Mouse (Mus musculus): ENCODE measurements around the gene Cd300ld5.
"Not testable (repeated sequence)": the region's sequence is repeated elsewhere in the genome, so short reads cannot be mapped to it uniquely, and the experiment has no call there.

The Cd300ld5 gene

GRCm38 (mm10) chr11:115059797-115060196 is 22.2 kb upstream of the Cd300ld5 start:
- CTCF ChIA-PET, result interaction anchor here in 1 of 4 experiments (1.0 kb wide), 1 partner anchor 11 kb away, joined by 5 read pairs; no protein-coding TSS in a partner anchor
- POLR2A ChIA-PET, result interaction anchor here in 1 of 4 experiments (1.6 kb wide), 1 partner anchor 92 kb away, joined by 3 read pairs; no protein-coding TSS in a partner anchor

- ChIA-PET CTCF (interaction anchor here in 1 of 4 experiments (0.6 kb wide), 1 partner anchor 100 kb away, joined by 3 read pairs; no protein-coding TSS in a partner anchor), POLR2A (interaction anchor here in 1 of 4 experiments (0.7 to 1.6 kb wide), 2 partner anchors 93 to 591 kb away, joined by 3 to 5 read pairs; no protein-coding TSS in a partner anchor)
Observed at GRCm38 (mm10) chr11:115058701-115059100, 21.1 kb upstream of the Cd300ld5 start.

- ChIA-PET CTCF (no interaction called here), POLR2A (no interaction called here)
Observed at GRCm38 (mm10) chr11:115054537-115054936, 17.0 kb upstream of the Cd300ld5 start.

GRCm38 (mm10) chr11:115052991-115053390 is 15.4 kb upstream of the Cd300ld5 start:
- POLR2A ChIA-PET, result interaction anchor here in 3 of 4 experiments (0.6 to 2.7 kb wide), 4 partner anchors 9 to 308 kb away, joined by 4 to 12 read pairs (median 8); partner anchors contain the start of genes Cd300e (in 1 of the 3) and Cd300ld (in 1 of the 3)
- CTCF ChIA-PET, result interaction anchor here in 1 of 4 experiments (1.7 kb wide), 1 partner anchor 18 kb away, joined by 4 read pairs; no protein-coding TSS in a partner anchor

- POLR2A ChIA-PET, result interaction anchor here in 2 of 4 experiments (0.6 to 2.7 kb wide), 7 partner anchors 9 to 425 kb away, joined by 3 to 12 read pairs (median 4); partner anchors contain the start of gene Cd300e (in 1 of the 2)
- CTCF ChIA-PET, result interaction anchor here in 3 of 4 experiments (0.6 to 1.7 kb wide), 15 partner anchors 13 to 748 kb away, joined by 3 to 6 read pairs (median 3); partner anchors contain the start of gene Rab37 (in 1 of the 3)
Observed at GRCm38 (mm10) chr11:115052206-115052605, 14.6 kb upstream of the Cd300ld5 start.

GRCm38 (mm10) chr11:115049282-115049895 is 11.8 kb upstream of the Cd300ld5 start:
- ChIA-PET POLR2A (interaction anchor here in 3 of 4 experiments (0.6 to 0.9 kb wide), 4 partner anchors 9 to 272 kb away, joined by 3 to 4 read pairs (median 4); no protein-coding TSS in a partner anchor), CTCF (interaction anchor here (0.6 to 1.0 kb wide), 24 partner anchors 11 to 1076 kb away, joined by 3 to 7 read pairs (median 4); partner anchors contain the start of gene Cd300e (in 1 of the 4))

- POLR2A ChIA-PET, result no interaction called here
- CTCF ChIA-PET, result interaction anchor here in 1 of 4 experiments (0.9 kb wide), 1 partner anchor 112 kb away, joined by 3 read pairs; no protein-coding TSS in a partner anchor
Observed at GRCm38 (mm10) chr11:115048259-115048658, 10.7 kb upstream of the Cd300ld5 start, which contains the start of gene Cd300ld3. Cd300ld3 (minus strand) TSS chr11:115048409.

GRCm38 (mm10) chr11:115026912-115027311 is 10.7 kb downstream of the Cd300ld5 start, which contains the start of gene Cd300ld4:
Cd300ld4 (minus strand) TSS chr11:115027012.
- CTCF ChIA-PET, POLR2A ChIA-PET: not testable (repeated sequence)

GRCm38 (mm10) chr11:115016093-115016492 is 21.5 kb downstream of the Cd300ld5 start, which contains the start of gene Cd300ld2:
Cd300ld2 (minus strand) TSS chr11:115016193.
- CTCF ChIA-PET, POLR2A ChIA-PET: not testable (repeated sequence)

- CTCF ChIA-PET, result no interaction called here
- POLR2A ChIA-PET, result no interaction called here
Observed at GRCm38 (mm10) chr11:115004070-115004469, 33.5 kb downstream of the Cd300ld5 start.

GRCm38 (mm10) chr11:115001474-115002040 is 36.0 kb downstream of the Cd300ld5 start, which contains the start of gene Cd300c2:
Cd300c2 (minus strand) TSS chr11:115001880.
- ChIA-PET CTCF (no interaction called here), POLR2A (no interaction called here)

GRCm38 (mm10) chr11:114989793-114990192 is 47.8 kb downstream of the Cd300ld5 start, which contains the start of gene Cd300ld:
Cd300ld (minus strand) TSS chr11:114989922.
- CTCF ChIA-PET, result no interaction called here

GRCm38 (mm10) chr11:114981866-114982265 is 55.7 kb downstream of the Cd300ld5 start:
- ChIA-PET CTCF (no interaction called here), POLR2A (no interaction called here)

More at GRCm38 (mm10) chr11:114989793-114990192, 47.8 kb downstream of the Cd300ld5 start, which contains the start of gene Cd300ld:
- POLR2A ChIA-PET, result interaction anchor here in 1 of 4 experiments (0.5 kb wide), 1 partner anchor 63 kb away, joined by 12 read pairs; no protein-coding TSS in a partner anchor
